Mouse (Mus musculus) Patski (cell line): ENCODE measurements around the gene Gm10778. TPM values are rescaled to one million over a fixed set of nuclear protein-coding genes. Genes with fewer than 3 reads are reported as not detected.
"Not testable (repeated sequence)": the region's sequence is repeated elsewhere in the genome, so short reads cannot be mapped to it uniquely, and the experiment has no call there.

Source experiments
- ATAC-seq: fragments of 100-300 bp; one replicate; pipeline ENCODE4 v1.8.0; 2021
- CTCF ChIA-PET: fragments of 350-600 bp; sonication (Branson Sonifier 250); formaldehyde crosslinking; loops from one replicate; lab custom pipeline; 2022; ENCODE audit warnings: inconsistent platforms; lab: Charles Lee
- POLR2A ChIA-PET: fragments of 350-600 bp; sonication (Branson Sonifier 250); formaldehyde crosslinking; loops from one replicate; lab custom pipeline; 2022; ENCODE audit warnings: antibody characterized with exemption, inconsistent platforms; lab: Charles Lee
- DNase-seq: peaks from one replicate; pipeline ENCODE4 v3.0.0-alpha.2; 2011; ENCODE audit warnings: low read depth, low spot score
- H3K27me3 ChIP-seq: fragments of 371-371 bp; one replicate; pipeline ENCODE4 v1.5.1; 2021
- CTCF ChIP-seq: fragments of 100-300 bp; IDR thresholded peaks from one replicate; pipeline ENCODE4 v1.5.1; 2021
- in situ Hi-C: fragments of 300-500 bp; cut with MboI; formaldehyde crosslinking; loops from 3 replicates; pipeline ENCODE4 v1.11.1; 2018; ENCODE audit warnings: low pct_unique_long_range_greater_than_20kb, mixed read lengths
- polyA plus RNA-seq: library from polyadenylated mRNA; unstranded; gene quantifications from one replicate; pipeline ENCODE4 v1.2.3, GENCODE M21; 2021

Gene Gm10778
- polyA plus RNA-seq, 1 experiment from 2014 or later, result 2.5 TPM

GRCm38 (mm10) chr10:81642648-81643448, 6.0 kb upstream of the Gm10778 start:
- ATAC-seq (peak; percentile 23), DNase-seq (no peak)
- ChIA-PET CTCF (interaction anchor here (0.9 to 1.3 kb wide), 2 partner anchors 11 to 40 kb away, joined by 3 read pairs; no protein-coding TSS in a partner anchor), POLR2A (interaction anchor here (0.6 to 2.3 kb wide), 2 partner anchors 9 to 12 kb away, joined by 3 to 11 read pairs; no protein-coding TSS in a partner anchor)
- in situ Hi-C loops, result no loop called here
- no peaks in the 10 kb centered on the region for H3K27me3 ChIP-seq
- TF ChIP-seq CTCF, result no peak

DNA sequence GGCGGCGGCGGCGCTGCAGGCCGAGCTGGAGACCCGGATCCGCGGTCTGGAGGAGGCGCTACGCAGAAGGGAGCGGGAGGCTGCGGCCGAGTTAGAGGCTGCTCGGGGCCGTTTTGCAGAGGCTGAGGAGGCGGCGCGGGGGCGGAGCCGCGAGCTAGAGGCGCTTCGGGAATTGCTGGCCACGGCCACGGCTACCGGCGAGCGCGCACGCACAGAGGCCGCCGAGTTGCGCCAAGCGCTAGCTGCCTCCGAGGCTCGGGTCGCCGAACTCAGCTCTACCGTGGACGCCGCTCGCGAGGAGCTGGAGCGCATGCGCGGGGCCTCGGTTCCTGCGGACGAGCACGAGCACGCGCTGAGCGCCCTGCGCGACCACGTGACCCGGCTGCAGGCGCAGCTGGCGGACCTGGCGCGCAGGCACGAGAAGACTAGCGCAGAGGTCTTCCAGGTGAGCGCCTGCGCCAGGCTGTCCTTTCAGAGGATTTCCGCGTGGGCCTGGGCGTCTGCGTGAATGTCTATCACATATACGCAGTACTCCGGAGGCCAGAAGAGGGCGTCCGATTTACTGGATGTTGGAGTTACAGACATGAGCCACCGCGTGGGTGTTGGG, 5.3 kb upstream of the Gm10778 start:
- peak; percentile 86 for ATAC-seq

DNA sequence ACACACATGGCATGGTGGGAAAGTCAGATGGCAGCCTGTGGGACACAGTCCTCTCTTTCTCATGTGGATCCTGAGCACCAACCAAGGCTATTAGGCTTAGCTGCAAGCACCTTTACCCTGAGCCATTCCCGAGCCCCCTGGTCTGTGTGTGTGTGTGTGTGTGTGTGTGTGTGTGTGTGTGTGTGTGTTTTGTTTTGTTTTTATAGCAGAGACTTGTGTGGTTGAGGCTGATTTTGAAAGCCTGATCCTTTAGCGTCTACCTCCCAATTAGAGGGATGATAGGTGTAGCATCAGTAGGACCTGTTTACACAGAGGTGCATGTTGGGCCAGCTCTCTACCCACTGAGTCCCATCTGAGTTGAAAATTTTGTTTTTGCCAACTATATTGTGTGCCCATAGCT, 4.7 kb upstream of the Gm10778 start:
- CTCF ChIA-PET, result no interaction called here
- POLR2A ChIA-PET, result interaction anchor here (2.3 kb wide), 1 partner anchor 10 kb away, joined by 11 read pairs; no protein-coding TSS in a partner anchor

More for the DNA sequence above, 5.3 kb upstream of the Gm10778 start:
- POLR2A ChIA-PET, result interaction anchor here (0.6 to 2.3 kb wide), 2 partner anchors 10 to 12 kb away, joined by 3 to 11 read pairs; no protein-coding TSS in a partner anchor
- no peaks in the 10 kb centered on the region for H3K27me3 ChIP-seq
- CTCF ChIA-PET, result interaction anchor here (0.9 to 1.3 kb wide), 2 partner anchors 11 to 41 kb away, joined by 3 read pairs; no protein-coding TSS in a partner anchor
- no peak for TF ChIP-seq CTCF
- in situ Hi-C loops, result no loop called here
- DNase-seq, result peak; percentile 81

GRCm38 (mm10) chr10:81644716-81645115, 4.1 kb upstream of the Gm10778 start:
- in situ Hi-C loops, result no loop called here
- POLR2A ChIA-PET, result no interaction called here
- no peak for TF ChIP-seq CTCF
- no peaks in the 10 kb centered on the region for H3K27me3 ChIP-seq
- CTCF ChIA-PET, result no interaction called here
- ATAC-seq (no peak), DNase-seq (no peak)

More for the DNA sequence above, 4.7 kb upstream of the Gm10778 start:
- no peak for TF ChIP-seq CTCF
- H3K27me3 ChIP-seq, result no peaks in the 10 kb centered on the region
- in situ Hi-C loops, result no loop called here
- DNase-seq, result no peak
- no peak for ATAC-seq

- in situ Hi-C loops, result no loop called here
- ChIA-PET POLR2A (no interaction called here), CTCF (no interaction called here)
- no peak for ATAC-seq
- H3K27me3 ChIP-seq, result no peaks in the 10 kb centered on the region
- TF ChIP-seq CTCF, result no peak
- DNase-seq, result no peak
These were observed 3.5 kb upstream of the Gm10778 start for GRCm38 (mm10) chr10:81645391-81645790.

DNA sequence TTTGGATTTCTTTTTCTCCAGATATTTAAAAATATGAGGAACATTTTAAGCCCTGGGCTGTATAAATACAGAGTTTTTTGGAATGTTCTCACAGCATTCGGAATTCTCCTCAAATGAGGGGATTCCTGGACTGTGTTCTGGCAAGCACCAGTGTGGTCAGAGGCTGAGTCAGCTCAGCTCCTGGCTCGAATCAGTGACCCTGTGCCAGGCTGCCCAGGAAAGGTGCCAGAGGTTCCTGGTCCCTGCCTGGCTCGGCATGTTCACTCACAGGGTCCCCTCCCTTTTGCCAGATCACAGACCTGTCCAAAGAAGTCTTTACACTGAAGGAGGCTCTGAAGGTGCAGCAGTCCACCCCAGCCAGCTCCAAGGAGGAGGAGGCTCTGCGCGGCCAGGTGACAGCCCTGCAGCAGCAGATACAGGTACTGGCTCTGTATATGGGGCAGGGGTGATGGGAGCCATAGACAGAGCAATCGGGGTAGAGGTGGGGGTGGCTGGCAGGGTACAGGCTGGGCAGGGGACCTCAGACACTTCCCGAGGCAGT, 2.8 kb upstream of the Gm10778 start:
- ATAC-seq, result no peak
- TF ChIP-seq CTCF, result no peak
- in situ Hi-C loops, result no loop called here
- no peak for DNase-seq
- POLR2A ChIA-PET, result no interaction called here
- CTCF ChIA-PET, result no interaction called here
- H3K27me3 ChIP-seq, result no peaks in the 10 kb centered on the region

DNA sequence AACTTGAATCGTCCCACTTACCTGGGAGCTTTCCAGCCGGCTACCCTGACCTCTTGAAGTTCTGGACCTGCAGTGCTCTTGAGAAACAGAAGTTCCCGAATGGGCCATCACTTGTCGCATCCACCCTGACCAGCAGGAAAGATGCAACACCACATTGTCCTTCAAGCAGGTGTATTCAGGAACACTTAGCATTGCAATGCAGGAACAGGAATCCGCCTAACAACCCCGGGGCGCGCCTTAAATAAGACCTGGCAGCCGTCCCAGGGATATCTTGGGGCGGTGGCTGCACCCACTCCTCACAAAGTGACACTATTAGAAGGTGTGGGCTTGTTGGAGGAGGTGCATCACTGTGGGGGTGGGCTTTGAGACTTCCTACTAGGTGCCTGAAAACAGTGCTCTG, 6.3 kb downstream of the Gm10778 start:
- TF ChIP-seq CTCF, result no peak
- DNase-seq (no peak), ATAC-seq (no peak)
- in situ Hi-C loops, result no loop called here
- ChIA-PET POLR2A (no interaction called here), CTCF (no interaction called here)
- H3K27me3 ChIP-seq, result no peaks in the 10 kb centered on the region

DNA sequence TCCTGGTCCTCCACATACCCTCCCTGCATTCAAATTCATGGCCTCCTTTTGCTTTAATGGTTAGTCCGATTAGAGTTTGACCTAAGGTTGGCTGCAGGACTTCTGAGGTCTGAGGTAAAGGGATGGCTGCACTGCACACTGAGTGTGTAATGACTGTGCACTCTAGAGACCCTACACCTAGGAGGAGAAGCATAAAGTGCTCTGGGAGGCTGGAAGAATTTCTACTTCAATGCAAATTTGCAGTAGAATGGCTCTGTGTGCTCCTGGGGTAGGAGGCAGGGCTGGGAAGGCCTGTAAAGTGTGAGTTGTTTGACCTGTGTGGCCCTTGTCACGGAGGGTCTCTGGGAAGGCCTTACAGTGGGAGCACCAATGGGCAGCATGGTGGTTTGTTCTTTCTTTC, 7.3 kb downstream of the Gm10778 start:
- DNase-seq (no peak), ATAC-seq (no peak)
- ChIA-PET CTCF (no interaction called here), POLR2A (no interaction called here)
- no peaks in the 10 kb centered on the region for H3K27me3 ChIP-seq
- no peak for TF ChIP-seq CTCF
- in situ Hi-C loops, result no loop called here

- H3K27me3 ChIP-seq, DNase-seq, ATAC-seq, POLR2A ChIA-PET, CTCF ChIA-PET, in situ Hi-C loops: not testable (repeated sequence)
These were observed 38.3 kb downstream of the Gm10778 start for GRCm38 (mm10) chr10:81687114-81687513.

DNA sequence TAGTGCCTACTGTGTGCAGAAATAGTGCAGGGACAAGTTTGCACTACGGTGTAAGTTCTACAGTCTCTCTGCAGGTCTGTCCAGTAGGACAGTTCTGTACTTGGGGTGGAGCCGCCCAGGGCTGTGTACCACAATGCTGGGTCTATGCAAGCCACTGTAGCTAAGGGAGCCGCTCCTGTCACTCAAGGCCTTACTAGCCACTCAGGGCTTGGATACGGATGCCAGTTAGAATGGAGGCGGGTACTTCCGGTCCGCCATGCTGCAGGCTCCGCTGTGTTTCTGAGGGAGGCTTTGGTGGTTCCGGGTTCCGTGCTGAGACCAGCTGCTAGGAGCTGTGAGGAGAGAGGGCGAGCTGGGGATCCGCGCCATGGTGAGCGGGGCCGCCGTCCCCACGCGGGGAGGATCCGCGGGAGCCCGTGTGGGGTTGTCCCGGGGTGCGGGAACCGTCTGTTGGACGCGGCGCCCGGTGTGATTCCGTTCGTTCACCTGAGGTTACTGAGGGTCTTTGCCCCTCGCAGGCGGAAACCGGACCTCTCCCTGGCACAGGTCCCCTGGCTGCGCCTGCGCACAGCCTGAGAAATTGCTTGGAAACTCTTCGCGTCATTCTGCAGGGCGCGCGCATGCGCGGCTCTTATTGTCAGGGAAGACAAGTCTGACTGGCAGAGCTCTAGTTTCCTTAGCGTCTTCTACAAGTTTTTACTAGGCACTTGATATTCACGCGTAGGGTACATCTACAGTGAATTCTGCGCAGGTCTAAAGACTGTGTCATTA, 55.9 kb downstream of the Gm10778 start, which contains the start of gene Zfp433:
Gene Zfp433, plus strand, starts transcription at position 295 of the 771 bp plus-strand sequence.
- peak; percentile 100 for ATAC-seq
- H3K27me3 ChIP-seq, POLR2A ChIA-PET, DNase-seq, CTCF ChIA-PET, in situ Hi-C loops: not testable (repeated sequence)

Other genes starting within 250 kb of the Gm10778 start
- 41.8 TPM for gene Nfic, start 193.4 kb upstream of the Gm10778 start, polyA plus RNA-seq
- gene Celf5, start 166.3 kb upstream of the Gm10778 start, polyA plus RNA-seq, result 0.99 TPM
- 104 TPM for gene Ncln, start 152.7 kb upstream of the Gm10778 start, polyA plus RNA-seq
- 0.03 TPM for gene S1pr4, start 148.9 kb upstream of the Gm10778 start, polyA plus RNA-seq
- gene Gna15, start 124.8 kb upstream of the Gm10778 start, polyA plus RNA-seq, result not detected
- 76.2 TPM for gene Gna11, start 103.9 kb upstream of the Gm10778 start, polyA plus RNA-seq
- gene Aes, start 89.6 kb upstream of the Gm10778 start, polyA plus RNA-seq, result 1,239 TPM
- 46.4 TPM for gene Tle2, start 74.5 kb upstream of the Gm10778 start, polyA plus RNA-seq
- 7.5 TPM for gene Tle6, start 48.0 kb upstream of the Gm10778 start, polyA plus RNA-seq
- 1.1 TPM for gene BC025920, start 42.8 kb upstream of the Gm10778 start, polyA plus RNA-seq
- gene Sirt6, start 21.3 kb upstream of the Gm10778 start, polyA plus RNA-seq, result 21.7 TPM
- 21.5 TPM for gene Ankrd24, start 20.5 kb upstream of the Gm10778 start, polyA plus RNA-seq
- 4.6 TPM for gene Zfp433, start 55.8 kb downstream of the Gm10778 start, polyA plus RNA-seq
- 0.95 TPM for gene Gm3055, start 122.1 kb downstream of the Gm10778 start, polyA plus RNA-seq
- gene Gm4767, start 163.1 kb downstream of the Gm10778 start, polyA plus RNA-seq, result 2.6 TPM
- not detected for gene Gm32687, start 214.9 kb downstream of the Gm10778 start, polyA plus RNA-seq